Mouse (Mus musculus): Measurements from ENCODE around the gene Hrh2. TPM values are rescaled to one million over a fixed set of nuclear protein-coding genes. Genes with fewer than 3 reads are reported as not detected.

Hrh2 gene
- polyA plus RNA-seq, 1 experiment, result 0.76 TPM

- 87% methylated on average over 11 of the region's 11 CpGs for WGBS
- no peak for DNase-seq (ENCODE audit: low read depth, low spot score)
These were observed 59.8 kb downstream of the Hrh2 start for GRCm38 (mm10) chr13:54251541-54252225.

GRCm38 (mm10) chr13:54257580-54258223, 65.8 kb downstream of the Hrh2 start:
- no peak for DNase-seq (ENCODE audit: low read depth, low spot score)
- WGBS, result 16% methylated on average over 10 of the region's 10 CpGs

- 29% methylated on average over 8 of the region's 8 CpGs for WGBS
- no peak for DNase-seq (ENCODE audit: low read depth, low spot score)
These were observed 66.4 kb downstream of the Hrh2 start for GRCm38 (mm10) chr13:54258231-54258743.

- DNase-seq (ENCODE audit: low read depth, low spot score), result no peak
- WGBS, result 27% methylated on average over 8 of the region's 8 CpGs
These were observed 68.4 kb downstream of the Hrh2 start for GRCm38 (mm10) chr13:54260318-54260717.

- no peak for DNase-seq (ENCODE audit: low read depth, low spot score)
- WGBS, result 85% methylated on average over 15 of the region's 15 CpGs
These were observed 71.0 kb downstream of the Hrh2 start for GRCm38 (mm10) chr13:54262741-54263510.

GRCm38 (mm10) chr13:54263641-54264040, 71.7 kb downstream of the Hrh2 start:
- DNase-seq (ENCODE audit: low read depth, low spot score), result no peak
- WGBS, result 71% methylated on average over 6 of the region's 6 CpGs

GRCm38 (mm10) chr13:54266472-54266871, 74.5 kb downstream of the Hrh2 start:
- DNase-seq (ENCODE audit: low read depth, low spot score), result no peak
- 15% methylated on average over 9 of the region's 9 CpGs for WGBS

- 64% methylated on average over 3 of the region's 3 CpGs for WGBS
- no peak for DNase-seq (ENCODE audit: low read depth, low spot score)
These were observed 77.2 kb downstream of the Hrh2 start for GRCm38 (mm10) chr13:54269087-54269486.

- no peak for DNase-seq (ENCODE audit: low read depth, low spot score)
- 70% methylated on average over 8 of the region's 8 CpGs for WGBS
These were observed 77.7 kb downstream of the Hrh2 start for GRCm38 (mm10) chr13:54269628-54270027.

GRCm38 (mm10) chr13:54272076-54272475, 80.1 kb downstream of the Hrh2 start:
- 57% methylated on average over 7 of the region's 7 CpGs for WGBS
- no peak for DNase-seq (ENCODE audit: low read depth, low spot score)

GRCm38 (mm10) chr13:54277406-54277805, 85.5 kb downstream of the Hrh2 start:
- DNase-seq (ENCODE audit: low read depth, low spot score), result no peak
- WGBS, result 82% methylated on average over 6 of the region's 6 CpGs

GRCm38 (mm10) chr13:54280366-54280765, 88.4 kb downstream of the Hrh2 start:
- 64% methylated on average over 7 of the region's 7 CpGs for WGBS
- no peak for DNase-seq (ENCODE audit: low read depth, low spot score)

GRCm38 (mm10) chr13:54281149-54281548, 89.2 kb downstream of the Hrh2 start:
- 81% methylated on average over 7 of the region's 7 CpGs for WGBS
- no peak for DNase-seq (ENCODE audit: low read depth, low spot score)

GRCm38 (mm10) chr13:54281623-54282022, 89.7 kb downstream of the Hrh2 start:
- 43% methylated on average over 8 of the region's 8 CpGs for WGBS
- DNase-seq (ENCODE audit: low read depth, low spot score), result no peak

GRCm38 (mm10) chr13:54282149-54282860, 90.4 kb downstream of the Hrh2 start:
- DNase-seq (ENCODE audit: low read depth, low spot score), result no peak
- WGBS, result 12% methylated on average over 17 of the region's 17 CpGs

GRCm38 (mm10) chr13:54282861-54283206, 90.9 kb downstream of the Hrh2 start:
- DNase-seq (ENCODE audit: low read depth, low spot score), result no peak
- 6% methylated on average over 10 of the region's 10 CpGs for WGBS

Data from large intestine, adult 2 months (tissue).